Mouse (Mus musculus): ENCODE results near the gene Apex1.
A peak's percentile ranks its signal among the peaks of the same experiment; 100 is the strongest.
"Not testable (repeated sequence)": the region's sequence is repeated elsewhere in the genome, so short reads cannot be mapped to it uniquely, and the experiment has no call there.

Apex1 gene

DNA sequence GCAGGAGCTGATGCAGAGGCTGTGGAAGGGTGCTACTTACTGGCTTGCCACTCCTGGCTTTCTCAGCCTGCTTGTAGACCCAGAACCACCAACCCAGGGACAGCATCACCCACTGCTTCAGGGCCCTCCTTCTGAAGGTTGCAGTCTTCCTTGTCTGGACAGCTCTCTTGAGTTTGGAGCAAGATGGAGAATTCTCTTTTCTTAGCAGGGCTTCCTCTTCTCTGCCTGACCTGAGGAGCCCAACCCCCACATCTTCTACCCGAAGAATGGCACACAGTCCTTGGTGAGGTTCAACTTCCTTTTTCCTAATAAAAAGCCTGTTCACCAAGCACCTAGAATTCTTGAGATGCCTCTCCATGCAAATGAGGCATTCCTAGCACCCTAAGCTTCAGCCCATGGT lies 46.1 kb downstream of the Apex1 start:
- no peak for DNase-seq

DNA sequence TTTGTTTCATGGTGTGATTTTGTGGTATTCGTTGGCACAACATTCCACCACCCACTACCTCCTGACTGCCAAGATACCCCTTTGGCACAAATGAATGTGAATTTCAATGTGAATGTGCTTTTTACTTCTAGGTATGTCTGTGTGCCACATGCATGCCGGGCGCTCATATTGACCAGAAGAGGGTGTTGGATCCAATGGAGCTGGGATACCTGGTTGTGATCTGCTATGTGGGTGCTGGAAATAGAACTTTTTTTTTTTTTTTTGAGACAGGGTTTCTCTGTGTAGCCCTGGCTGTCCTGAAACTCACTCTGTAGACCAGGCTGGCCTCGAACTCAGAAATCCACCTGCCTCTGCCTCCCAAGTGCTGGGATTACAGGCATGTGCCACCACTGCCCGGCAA lies 48.3 kb downstream of the Apex1 start:
- not testable (repeated sequence) for DNase-seq

DNA sequence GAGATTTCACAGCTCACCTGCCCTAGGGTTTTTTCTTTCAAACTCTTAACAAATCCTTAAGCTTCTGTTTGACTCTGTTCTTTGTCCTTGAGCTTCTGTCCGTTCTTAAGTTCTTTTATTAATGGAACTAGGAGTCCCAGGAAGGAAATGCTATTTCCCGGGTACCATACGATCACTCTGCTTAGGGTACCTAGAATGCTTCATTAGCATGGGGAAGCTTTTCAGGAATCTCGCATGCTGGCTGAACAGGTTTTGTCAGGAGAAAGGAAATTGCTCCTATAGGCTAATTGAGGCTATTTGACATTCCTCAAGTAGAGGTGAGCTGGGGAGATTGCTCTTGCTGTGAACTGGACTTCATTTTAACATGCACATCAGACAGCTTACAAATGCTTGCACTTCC lies 48.9 kb downstream of the Apex1 start:
- no peak for DNase-seq

DNA sequence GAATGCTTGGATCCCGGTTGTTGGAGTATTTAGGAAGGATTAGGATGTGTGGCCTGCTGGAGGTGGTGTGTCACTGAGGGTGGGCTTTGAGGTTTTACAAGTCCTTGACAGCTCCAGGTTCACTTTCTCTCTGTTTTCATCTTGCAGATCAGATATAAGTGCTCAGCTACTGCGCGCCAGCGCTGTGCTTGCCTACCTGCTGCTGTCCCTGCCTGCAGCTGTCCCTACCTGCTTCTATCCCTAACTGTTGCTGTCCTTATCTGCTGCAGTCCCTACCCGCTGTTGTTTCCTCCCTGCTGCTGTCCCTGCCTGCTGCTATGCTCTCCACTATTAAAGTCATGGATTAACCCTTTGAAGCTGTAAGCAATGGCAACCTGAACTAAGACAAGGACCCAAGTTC lies 50.2 kb downstream of the Apex1 start:
- DNase-seq, result no peak

DNA sequence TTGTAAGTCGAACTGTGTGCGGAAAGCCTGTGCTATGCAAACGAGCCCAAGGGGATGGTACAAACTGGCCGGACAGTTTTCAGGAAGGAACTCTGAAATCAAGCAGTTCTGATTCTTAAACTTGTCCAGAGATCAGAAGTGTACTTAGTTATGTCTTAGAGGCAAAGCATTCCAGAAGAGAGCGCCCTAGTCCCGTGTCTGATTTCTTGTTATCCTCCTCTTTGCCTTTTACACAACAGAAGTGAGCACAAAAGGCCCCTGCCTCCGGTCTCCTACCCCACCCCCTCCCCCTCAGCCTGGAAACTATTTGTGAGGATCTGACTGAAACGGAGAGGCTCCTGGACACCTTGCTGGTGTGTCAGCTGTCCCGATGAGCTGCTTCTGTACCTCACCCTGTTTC lies 51.9 kb downstream of the Apex1 start:
- peak; percentile 21 to 49 for DNase-seq
